Mouse (Mus musculus) megakaryocyte, embryonic 14.5 days (primary cell): Measurements from ENCODE around the gene Krt90. TPM values are rescaled to one million over a fixed set of nuclear protein-coding genes. Genes with fewer than 3 reads are reported as not detected.
A peak's percentile ranks its signal among the peaks of the same experiment; 100 is the strongest.

Source experiments
- H3K27me3 ChIP-seq: replicated peaks from 2 replicates; pipeline ENCODE3; 2012; ENCODE audit warnings: inconsistent platforms
- H3K36me3 ChIP-seq: replicated peaks from 2 replicates; pipeline ENCODE3; 2012; ENCODE audit warnings: low read length, inconsistent platforms, mixed read lengths
- H3K4me1 ChIP-seq: 2 replicates; pipeline ENCODE4 v1.6.1; 2012; ENCODE audit warnings: inconsistent platforms
- H3K4me3 ChIP-seq: replicated peaks from 2 replicates; pipeline ENCODE3; 2012; ENCODE audit warnings: moderate library complexity, mild to moderate bottlenecking, inconsistent platforms
- H3K9me3 ChIP-seq: 2 replicates; pipeline ENCODE4 v1.6.1; 2012; ENCODE audit warnings: inconsistent platforms
- FLI1 ChIP-seq: IDR thresholded peaks from 2 replicates; pipeline ENCODE4 v1.6.1; 2012; ENCODE audit warnings: low read length, inconsistent platforms, mixed read lengths
- GATA1 ChIP-seq: IDR thresholded peaks from 3 replicates; pipeline ENCODE4 v1.6.1; 2012; ENCODE audit warnings: mixed read lengths, low read length, inconsistent platforms, borderline replicate concordance
- polyA plus RNA-seq: library from polyadenylated mRNA; stranded (reverse); fragments of >175 nt; gene quantifications from 2 replicates; pipeline ENCODE4 v1.2.3, GENCODE M21; 2012; ENCODE audit warnings: low replicate concordance; ENCODE audit not compliant: insufficient read depth

The Krt90 gene
- not detected in 2 replicates for polyA plus RNA-seq

GRCm38 (mm10) chr15:101562850-101563249 is at the start of gene Krt90:
Gene Krt90, minus strand, starts transcription at chr15:101562950.
- Histone ChIP-seq H3K4me1 (no peaks in the 10 kb centered on the region), H3K36me3 (no peaks in the 10 kb centered on the region), H3K9me3 (no peaks in the 10 kb centered on the region), H3K27me3 (peaks cover 61% of the 10 kb centered on the region), H3K4me3 (no peak within 1 kb of the TSS)
- no peak for TF ChIP-seq FLI1
- no peak for TF ChIP-seq GATA1

- no peak for TF ChIP-seq FLI1
- TF ChIP-seq GATA1, result no peak
- H3K4me1 ChIP-seq, result no peaks in the 10 kb centered on the region
Measured at GRCm38 (mm10) chr15:101599123-101599522, 36.4 kb upstream of the Krt90 start.

DNA sequence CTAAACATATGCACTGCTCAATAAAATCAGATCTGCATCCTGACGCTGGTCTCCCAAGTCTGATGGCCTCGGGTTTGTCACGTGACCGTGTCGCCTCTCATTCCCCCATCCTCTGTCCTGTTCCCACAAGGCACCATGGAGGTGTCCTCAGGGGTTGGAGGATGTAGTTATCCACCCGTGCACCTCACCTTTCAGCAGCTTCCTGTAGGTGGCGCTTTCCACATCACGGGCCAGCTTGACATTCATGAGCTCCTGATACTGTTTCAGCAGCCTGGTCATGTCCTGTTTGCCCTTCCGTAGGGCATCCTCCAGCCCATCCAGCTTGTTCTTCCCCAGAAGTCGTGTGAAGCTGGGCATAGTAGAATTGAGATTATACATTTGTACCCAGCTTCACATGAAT is 25.5 kb upstream of the Krt90 start:
- Histone ChIP-seq H3K4me1 (no peaks in the 10 kb centered on the region), H3K9me3 (no peaks in the 10 kb centered on the region), H3K4me3 (no peak overlapping the region), H3K27me3 (peaks cover 20% of the 10 kb centered on the region), H3K36me3 (no peaks in the 10 kb centered on the region)
- no peak for TF ChIP-seq GATA1
- no peak for TF ChIP-seq FLI1

More at GRCm38 (mm10) chr15:101599123-101599522, 36.4 kb upstream of the Krt90 start:
- Histone ChIP-seq H3K4me3 (no peak overlapping the region), H3K9me3 (peaks cover 7% of the 10 kb centered on the region), H3K36me3 (no peaks in the 10 kb centered on the region), H3K27me3 (peaks cover 8% of the 10 kb centered on the region)

GRCm38 (mm10) chr15:101584456-101584855 is 21.7 kb upstream of the Krt90 start:
- TF ChIP-seq FLI1 (no peak), GATA1 (no peak)
- Histone ChIP-seq H3K4me1 (no peaks in the 10 kb centered on the region), H3K9me3 (no peaks in the 10 kb centered on the region), H3K27me3 (peaks cover 33% of the 10 kb centered on the region), H3K4me3 (peak overlapping the region; percentile 1), H3K36me3 (no peaks in the 10 kb centered on the region)

DNA sequence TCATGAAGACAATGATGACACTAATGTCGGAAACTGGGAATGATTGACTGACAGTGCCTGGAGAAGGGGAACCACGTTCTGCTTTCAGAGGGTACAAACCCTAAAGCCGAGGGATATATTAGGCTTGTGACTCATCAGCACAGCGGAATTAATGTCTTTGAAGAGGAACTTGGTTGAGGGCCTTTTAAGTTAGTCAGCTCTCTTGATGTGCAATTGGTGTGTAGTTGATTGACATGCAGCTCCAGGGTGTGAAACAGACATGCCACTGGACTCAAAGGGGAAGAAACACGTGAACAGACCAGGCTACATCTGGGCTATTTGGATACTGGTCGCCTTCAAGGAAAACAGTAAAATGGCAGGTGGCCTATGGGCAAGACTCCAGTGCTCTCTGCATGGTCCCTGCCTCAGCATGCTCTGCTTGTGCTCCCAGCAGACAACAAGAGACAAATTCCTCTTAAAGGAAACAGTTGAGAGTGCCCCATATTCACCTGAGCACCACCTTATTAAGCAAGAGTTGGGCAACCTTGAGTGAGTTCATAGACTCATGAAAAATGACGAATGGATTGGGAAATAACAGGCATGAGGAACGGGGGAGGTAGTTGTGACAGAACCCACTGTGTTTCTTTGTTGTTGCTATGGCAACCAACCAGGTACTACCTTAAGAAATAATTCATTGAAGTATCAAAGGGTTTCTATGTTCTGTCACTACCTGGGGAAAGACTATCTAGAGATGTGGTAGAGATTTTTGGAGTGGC is 20.6 kb upstream of the Krt90 start:
- H3K4me1 ChIP-seq, result no peaks in the 10 kb centered on the region
- H3K4me3 ChIP-seq, result no peak overlapping the region
- peaks cover 33% of the 10 kb centered on the region for H3K27me3 ChIP-seq
- no peaks in the 10 kb centered on the region for H3K36me3 ChIP-seq
- no peaks in the 10 kb centered on the region for H3K9me3 ChIP-seq
- TF ChIP-seq FLI1 (no peak), GATA1 (no peak)

DNA sequence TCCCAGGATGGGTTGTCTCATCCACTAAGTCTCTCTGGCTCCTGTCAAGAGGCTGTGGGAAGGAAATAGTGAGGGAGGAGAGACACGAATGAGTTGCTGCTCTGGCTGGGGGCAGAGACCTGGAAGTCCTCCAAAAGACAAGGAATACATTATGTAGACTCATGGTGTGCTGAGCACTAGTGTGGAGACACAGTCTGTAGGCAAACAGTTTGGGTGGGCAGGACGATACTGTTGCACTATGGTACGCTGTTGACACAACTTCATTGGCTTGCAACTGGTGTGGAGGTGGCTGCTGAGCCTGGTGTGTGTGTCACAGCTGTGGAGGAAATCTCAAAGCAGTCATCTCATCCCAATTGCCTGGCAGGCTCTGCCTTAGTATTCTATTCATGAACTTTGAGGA is 19.0 kb upstream of the Krt90 start:
- H3K4me3 ChIP-seq, result no peak overlapping the region
- H3K27me3 ChIP-seq, result peaks cover 22% of the 10 kb centered on the region
- H3K36me3 ChIP-seq, result no peaks in the 10 kb centered on the region
- TF ChIP-seq FLI1 (no peak), GATA1 (no peak)
- no peaks in the 10 kb centered on the region for H3K9me3 ChIP-seq
- H3K4me1 ChIP-seq, result no peaks in the 10 kb centered on the region

- no peaks in the 10 kb centered on the region for H3K9me3 ChIP-seq
- no peak overlapping the region for H3K4me3 ChIP-seq
- TF ChIP-seq GATA1 (no peak), FLI1 (no peak)
- H3K4me1 ChIP-seq, result no peaks in the 10 kb centered on the region
- peaks cover 34% of the 10 kb centered on the region for H3K27me3 ChIP-seq
- H3K36me3 ChIP-seq, result no peaks in the 10 kb centered on the region
Measured at GRCm38 (mm10) chr15:101575506-101575905, 12.8 kb upstream of the Krt90 start.

GRCm38 (mm10) chr15:101573796-101574345 is 11.1 kb upstream of the Krt90 start, which contains the start of gene Krt75:
Gene Krt75, minus strand, starts transcription at chr15:101573904.
- TF ChIP-seq FLI1, result no peak
- no peak for TF ChIP-seq GATA1
- Histone ChIP-seq H3K36me3 (no peaks in the 10 kb centered on the region), H3K9me3 (no peaks in the 10 kb centered on the region), H3K4me1 (no peaks in the 10 kb centered on the region), H3K27me3 (peaks cover 39% of the 10 kb centered on the region), H3K4me3 (no peak within 1 kb of the TSS)

DNA sequence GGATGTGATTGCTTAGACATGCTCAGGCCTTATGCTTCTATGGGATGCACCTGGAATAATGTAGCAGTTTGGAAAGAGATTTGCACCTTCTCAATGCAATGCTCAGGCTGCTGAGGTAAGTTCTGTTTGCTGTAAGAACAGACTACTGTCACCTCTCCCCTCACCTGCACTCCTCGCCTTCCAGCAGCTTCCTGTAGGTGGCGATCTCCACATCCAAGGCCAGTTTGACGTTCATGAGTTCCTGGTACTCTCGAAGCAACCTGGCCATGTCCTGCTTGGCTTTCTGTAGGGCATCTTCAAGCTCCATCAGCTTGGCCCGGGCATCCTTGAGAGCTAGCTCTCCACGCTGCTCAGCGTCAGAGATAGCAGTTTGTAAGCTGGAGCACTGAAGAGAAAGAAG is 5.0 kb upstream of the Krt90 start:
- no peak overlapping the region for H3K4me3 ChIP-seq
- no peak for TF ChIP-seq FLI1
- TF ChIP-seq GATA1, result no peak
- no peaks in the 10 kb centered on the region for H3K36me3 ChIP-seq
- H3K27me3 ChIP-seq, result peaks cover 56% of the 10 kb centered on the region
- no peaks in the 10 kb centered on the region for H3K4me1 ChIP-seq
- no peaks in the 10 kb centered on the region for H3K9me3 ChIP-seq

GRCm38 (mm10) chr15:101558034-101558646 is 4.6 kb downstream of the Krt90 start:
- no peaks in the 10 kb centered on the region for H3K9me3 ChIP-seq
- TF ChIP-seq GATA1 (no peak), FLI1 (no peak)
- peaks cover 2% of the 10 kb centered on the region; the same call in 1 of the 2 replicates for H3K4me1 ChIP-seq
- no peaks in the 10 kb centered on the region for H3K36me3 ChIP-seq
- H3K4me3 ChIP-seq, result no peak overlapping the region
- H3K27me3 ChIP-seq, result peaks cover 81% of the 10 kb centered on the region
